Mouse (Mus musculus) G1E (cell line): ENCODE measurements around the gene Zfp592.

Source experiments
- CTCF ChIP-seq: IDR thresholded peaks from 2 replicates; pipeline ENCODE4 v1.5.1; 2012; ENCODE audit warnings: low read depth, low read length, inconsistent platforms, mixed read lengths
- GATA1 ChIP-seq: IDR thresholded peaks from 2 replicates; pipeline ENCODE4 v1.6.1; 2012; ENCODE audit warnings: borderline replicate concordance, low read length, inconsistent platforms, mixed read lengths

DNA sequence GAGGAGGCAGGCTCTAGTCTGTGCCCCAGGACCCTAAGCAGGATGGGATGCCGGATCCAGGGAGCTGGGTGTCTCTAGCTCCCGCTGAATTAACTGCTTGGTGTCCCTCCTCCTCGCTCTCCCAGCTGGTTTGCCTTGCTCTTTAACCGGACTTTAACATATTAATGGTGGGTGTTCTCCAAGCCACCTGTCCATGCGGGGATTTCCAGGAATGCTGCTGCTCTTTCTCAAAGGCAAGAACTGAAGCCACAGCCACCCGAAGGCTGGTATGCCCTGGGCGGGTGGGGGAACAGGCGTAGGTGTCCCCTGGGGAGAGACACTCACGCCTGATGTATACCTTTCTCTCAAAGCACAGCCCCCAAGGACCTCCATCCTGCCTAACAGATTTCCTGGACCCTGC is 69.9 kb downstream of the Zfp592 start:
- no peak for TF ChIP-seq CTCF
- TF ChIP-seq GATA1: no peak
